Mouse (Mus musculus) embryo, embryonic 10 days (tissue): Measurements from ENCODE around the gene Cpt1c.
"Not testable (repeated sequence)": the region's sequence is repeated elsewhere in the genome, so short reads cannot be mapped to it uniquely, and the experiment has no call there.

Experiments used
- DNase-seq: peaks from one replicate; pipeline ENCODE4 v3.0.0-alpha.2; 2015; ENCODE audit warnings: low spot score

Cpt1c gene

DNA sequence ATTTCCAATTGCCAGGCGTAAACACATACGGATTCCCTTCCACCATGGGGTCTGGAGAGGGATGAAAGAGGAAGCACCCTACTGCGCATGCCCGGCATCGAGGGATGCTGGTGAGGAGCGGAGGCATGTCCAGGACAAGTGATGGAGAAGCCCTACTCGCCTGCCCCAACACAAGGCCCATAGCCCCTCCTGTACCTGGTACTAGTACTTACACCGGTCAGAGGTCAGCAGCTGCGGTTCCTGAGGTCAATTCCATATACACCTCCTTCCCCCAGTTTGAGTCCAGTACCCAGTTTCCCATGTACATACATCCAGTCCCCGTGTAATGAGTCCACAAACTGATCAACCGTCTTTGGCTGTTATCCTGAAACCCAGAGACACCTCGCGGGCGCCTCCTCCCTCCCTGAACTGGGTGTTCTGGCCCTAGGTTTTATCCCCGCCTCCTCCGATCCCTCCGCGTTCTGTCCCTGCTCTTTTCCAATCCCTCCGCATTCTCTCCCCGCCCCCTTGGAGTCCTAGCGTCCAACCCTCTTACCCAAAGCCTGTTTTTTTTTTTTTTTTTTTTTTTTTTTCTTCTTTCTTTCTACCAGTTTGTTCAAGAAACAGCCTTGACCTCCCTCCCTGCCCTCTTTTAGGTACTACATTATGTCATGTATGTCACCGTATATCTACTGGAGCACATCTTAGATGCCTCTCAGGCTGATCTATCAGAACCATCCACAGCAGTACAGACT lies at the start of gene Cpt1c:
Gene Cpt1c, minus strand, starts transcription at position 469 of the 734 bp plus-strand sequence.
- DNase-seq, result peak; percentile 92

- DNase-seq, result not testable (repeated sequence)
Measured at GRCm38 (mm10) chr7:45023711-45024110, 49.1 kb upstream of the Cpt1c start.

DNA sequence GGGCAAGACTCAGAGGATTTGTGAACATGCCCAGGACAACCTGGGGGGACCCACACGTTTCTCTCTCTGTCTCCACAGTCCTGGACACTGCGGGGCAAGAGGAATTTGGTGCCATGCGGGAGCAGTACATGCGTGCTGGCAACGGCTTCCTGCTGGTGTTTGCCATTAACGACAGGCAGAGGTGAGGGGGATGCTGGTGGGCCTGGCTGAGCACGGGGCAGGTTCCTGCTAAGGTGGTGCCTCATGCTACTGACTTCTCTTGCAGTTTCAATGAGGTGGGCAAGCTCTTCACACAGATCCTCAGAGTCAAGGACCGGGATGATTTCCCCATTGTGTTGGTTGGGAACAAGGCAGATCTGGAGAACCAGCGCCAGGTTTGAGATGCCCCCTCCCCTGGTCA lies 45.6 kb upstream of the Cpt1c start:
- DNase-seq, result no peak

- peak; percentile 58 for DNase-seq
Measured at GRCm38 (mm10) chr7:45019031-45019571, 44.5 kb upstream of the Cpt1c start.

- peak; percentile 97 for DNase-seq
Measured at GRCm38 (mm10) chr7:45017242-45018061, 42.8 kb upstream of the Cpt1c start, which contains the start of gene Rras. Gene Rras (plus strand): TSS chr7:45017961.

DNA sequence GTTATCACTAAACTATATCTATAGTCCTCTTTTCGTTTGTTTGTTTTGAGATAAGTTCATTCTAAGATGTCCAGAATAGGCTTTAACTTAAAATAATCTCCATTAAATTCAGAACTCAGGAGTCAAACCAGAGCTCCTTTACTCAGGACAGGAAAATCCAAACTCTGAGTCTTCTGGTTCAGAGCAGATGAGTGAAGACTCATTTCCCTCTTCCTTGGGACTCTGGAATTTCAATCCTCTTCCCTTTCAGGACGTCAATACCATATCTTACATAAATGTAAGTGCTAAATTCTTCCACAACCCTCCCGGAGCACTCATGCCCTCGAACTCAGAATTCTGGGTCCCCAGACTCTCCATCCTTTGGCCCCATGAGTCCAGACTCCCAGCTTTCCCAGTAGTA lies 42.1 kb upstream of the Cpt1c start:
- no peak for DNase-seq

- DNase-seq, result peak; percentile 100
Measured at GRCm38 (mm10) chr7:45015957-45016612, 41.4 kb upstream of the Cpt1c start, which contains the start of gene Scaf1. Gene Scaf1 (minus strand): TSS chr7:45016363.

DNA sequence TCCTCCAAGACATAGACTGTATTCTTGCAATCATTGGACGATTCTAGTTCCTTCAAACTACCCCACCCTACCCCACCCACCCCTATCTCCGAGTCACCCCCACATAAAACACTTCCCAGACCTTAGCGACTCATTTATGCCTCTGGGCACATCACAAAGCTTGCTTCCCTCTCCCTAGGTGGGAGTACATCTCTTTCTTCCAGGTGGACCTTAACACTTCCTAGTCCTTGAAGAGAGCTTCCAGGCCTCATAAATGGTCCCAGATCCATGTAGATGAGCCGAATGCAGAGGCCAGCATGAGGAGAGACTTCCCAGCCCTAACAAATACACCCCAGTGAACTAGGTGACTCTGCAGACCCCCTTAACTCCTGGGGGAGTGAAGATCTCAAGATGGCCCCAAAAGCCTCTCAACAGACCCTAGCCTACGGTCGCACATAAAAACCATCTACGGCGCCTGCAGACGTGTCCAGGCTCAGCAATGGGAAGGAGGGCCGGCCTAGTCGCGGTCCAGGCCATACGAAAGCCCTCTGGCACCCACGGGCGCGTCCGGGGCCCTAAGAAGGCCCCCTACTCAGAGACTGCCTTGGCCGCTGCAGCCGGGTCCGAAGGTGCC lies 40.8 kb upstream of the Cpt1c start:
- DNase-seq, result no peak

- DNase-seq, result no peak
Measured at GRCm38 (mm10) chr7:45014096-45014451, 39.4 kb upstream of the Cpt1c start.

GRCm38 (mm10) chr7:45013366-45014095 lies 38.9 kb upstream of the Cpt1c start:
- DNase-seq, result no peak

DNA sequence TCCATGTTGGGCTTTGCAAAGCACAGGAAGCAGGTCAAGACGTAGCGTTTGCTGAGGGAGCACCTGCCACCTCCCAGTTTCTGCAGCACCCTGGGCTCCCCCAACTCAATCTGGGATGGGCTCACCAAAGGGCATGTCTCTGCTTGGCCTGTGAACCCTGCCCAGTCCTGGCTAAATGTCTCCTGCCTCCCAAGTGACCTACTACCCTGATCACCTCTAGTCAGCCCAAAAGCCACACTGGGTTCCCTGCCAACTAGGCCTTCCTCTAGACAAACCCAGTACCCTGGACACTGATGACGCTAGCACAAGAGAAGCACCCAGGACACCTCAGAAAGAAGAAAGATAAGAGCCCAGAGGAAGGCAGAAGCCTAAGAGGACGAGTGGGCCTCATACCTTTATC lies 38.2 kb upstream of the Cpt1c start:
- no peak for DNase-seq

DNA sequence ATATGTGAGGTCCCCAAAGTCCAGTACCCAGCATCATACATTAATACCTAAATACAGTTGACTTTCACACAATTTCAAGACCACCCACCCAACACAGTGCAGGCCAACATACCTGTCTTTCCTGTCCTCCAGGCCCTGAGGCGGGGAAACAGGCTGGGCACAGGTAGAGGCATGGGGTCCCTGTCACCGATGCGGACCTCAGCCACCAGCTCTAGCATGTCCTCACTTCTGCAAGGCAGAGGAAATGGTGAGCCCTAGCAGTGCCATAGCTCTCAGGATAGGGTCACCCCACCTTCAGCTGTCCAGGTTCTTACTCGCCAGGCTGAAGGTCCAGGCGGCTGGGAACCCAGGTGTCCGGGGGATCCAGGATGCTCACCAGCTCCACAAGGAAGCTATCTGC lies 37.4 kb upstream of the Cpt1c start:
- DNase-seq, result no peak

DNA sequence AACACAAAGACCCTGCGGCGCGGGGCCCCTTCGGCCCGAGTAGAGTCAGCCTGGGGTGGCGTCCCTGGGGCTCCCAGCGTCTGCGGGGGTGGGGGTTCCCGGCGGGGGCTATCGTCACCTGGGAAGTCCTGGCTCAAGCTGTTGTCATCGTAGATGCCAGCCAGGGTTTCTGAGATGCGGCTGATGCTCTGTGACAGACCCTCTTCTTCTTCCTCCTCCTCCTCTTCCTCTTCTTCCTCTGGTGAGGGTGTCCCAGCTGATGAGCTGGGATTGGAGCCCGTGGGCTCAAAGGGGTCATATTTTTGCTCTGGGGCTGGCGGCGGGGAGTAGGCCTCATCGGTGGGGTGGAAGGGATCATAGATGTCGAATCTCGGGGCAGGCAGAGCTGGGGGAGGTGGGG lies 33.8 kb upstream of the Cpt1c start:
- no peak for DNase-seq

DNA sequence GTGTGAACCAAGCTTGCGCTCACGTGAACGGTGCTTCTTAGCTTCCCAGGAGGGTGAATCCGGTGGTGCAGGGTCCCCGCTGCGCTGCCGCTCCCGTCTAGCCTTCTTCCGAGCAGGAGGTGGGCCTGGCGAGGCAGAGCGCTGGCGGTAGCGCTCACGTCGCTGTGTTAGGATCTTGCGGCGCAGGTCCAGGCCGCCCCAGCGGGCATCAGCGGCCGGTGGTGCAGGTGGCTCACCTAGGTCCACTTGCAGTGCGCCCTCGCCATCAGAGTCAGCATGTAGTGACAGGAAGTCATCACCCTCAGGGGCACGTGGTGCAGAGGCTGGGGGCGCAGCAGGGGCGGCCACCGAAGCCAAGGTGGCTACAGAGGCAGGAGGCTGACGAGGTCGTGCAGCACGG lies 33.2 kb upstream of the Cpt1c start:
- DNase-seq, result no peak

GRCm38 (mm10) chr7:45007141-45007540 lies 32.5 kb upstream of the Cpt1c start:
- DNase-seq, result no peak

- no peak for DNase-seq
Measured at GRCm38 (mm10) chr7:45006503-45006902, 31.9 kb upstream of the Cpt1c start.

DNA sequence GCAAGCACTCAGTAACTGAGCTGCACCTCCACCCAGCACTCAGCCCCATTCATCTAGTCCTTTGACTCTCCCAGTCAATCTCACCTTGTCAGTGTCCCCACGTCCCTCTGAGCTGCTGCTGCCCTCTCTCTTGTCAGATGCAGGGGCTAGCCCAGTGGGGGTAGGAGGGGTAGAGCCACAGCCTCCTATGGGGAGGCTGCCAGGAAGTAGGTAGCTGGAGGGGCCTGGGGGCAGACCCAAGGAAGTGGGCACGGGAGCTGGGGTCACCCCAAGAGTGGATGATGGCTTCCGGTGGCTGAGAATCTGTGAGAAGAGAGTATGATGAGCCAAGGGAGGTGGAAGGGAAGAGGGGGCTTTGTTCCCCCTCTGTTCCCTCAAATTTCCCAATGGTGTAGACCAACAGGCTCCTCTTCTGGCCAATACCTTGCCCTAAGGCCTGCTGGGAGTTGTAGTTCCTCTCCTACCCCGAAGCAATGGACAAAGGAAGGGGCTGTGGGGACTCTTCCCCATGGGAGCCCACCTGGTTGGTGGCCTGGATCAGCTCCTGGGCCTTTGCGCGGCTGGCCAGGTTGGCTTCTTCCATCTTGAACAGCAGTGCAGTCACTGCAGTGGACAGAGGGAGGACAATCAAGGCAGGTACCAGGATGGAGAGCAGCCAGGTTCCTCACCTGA lies 30.8 kb upstream of the Cpt1c start:
- no peak for DNase-seq

DNA sequence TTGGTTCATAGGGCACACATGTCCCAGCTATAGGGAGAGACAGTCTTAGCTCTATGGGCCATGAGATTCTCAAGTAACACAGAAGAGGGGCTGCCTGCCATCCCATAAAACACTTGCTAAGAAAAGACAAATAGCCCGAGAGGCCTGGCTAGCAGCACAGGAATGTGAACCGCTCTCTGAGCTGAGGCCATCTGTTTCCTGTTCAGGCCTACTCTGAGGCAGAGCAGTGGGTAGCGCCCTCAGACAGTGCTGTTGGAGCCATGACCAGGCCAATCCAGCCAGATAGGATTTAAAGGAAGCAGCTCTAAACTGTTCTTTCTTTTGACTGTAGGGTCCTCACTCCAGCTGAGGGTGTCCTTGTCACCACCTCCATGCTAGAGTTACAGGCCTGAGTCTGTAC lies 29.9 kb upstream of the Cpt1c start:
- no peak for DNase-seq

DNA sequence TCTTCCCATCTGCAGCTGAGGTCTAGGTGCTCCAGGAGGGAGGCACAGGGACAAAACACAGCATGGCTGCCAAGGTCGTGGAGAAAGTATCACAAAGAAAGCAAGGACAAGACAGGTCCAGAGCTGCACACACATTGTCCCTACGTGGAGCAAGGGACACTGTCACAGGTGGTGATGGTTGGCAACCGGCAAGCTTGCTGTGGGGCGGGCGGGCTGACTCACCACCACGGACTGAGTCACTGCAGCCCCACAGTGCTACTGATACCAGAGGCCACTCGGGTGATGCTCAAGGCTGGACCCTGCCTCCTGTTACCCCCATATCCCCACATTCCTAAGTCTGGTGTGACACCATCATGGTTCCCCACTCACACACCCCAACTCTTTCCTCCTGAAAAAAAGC lies 27.8 kb upstream of the Cpt1c start:
- no peak for DNase-seq

GRCm38 (mm10) chr7:45000539-45001114 lies 26.0 kb upstream of the Cpt1c start:
- no peak for DNase-seq
